Mouse (Mus musculus) liver, embryonic 13.5 days (tissue): ENCODE measurements at regions not wholly inside any gene's neighbourhood (a gene's known extent, or its start where the extent isn't known, plus 50 kb on each side); places are given as distances from the start of the nearest gene placed in this dataset.

ENCODE experiments used
- ATAC-seq: fragments of 200-750 bp; cut with Nextera tagmentation; 2 replicates; pipeline ENCODE4 v1.8.0; 2017; ENCODE audit warnings: low read depth, mild to moderate bottlenecking, moderate number of reproducible peaks, moderate library complexity
- DNase-seq: peaks from one replicate; pipeline ENCODE4 v3.0.0; 2022
- H3K27ac ChIP-seq: fragments of 300-500 bp; sonication (generic); 2 replicates; pipeline ENCODE4 v1.5.1; 2015; ENCODE audit warnings: moderate library complexity, mild to moderate bottlenecking, inconsistent platforms
- H3K27me3 ChIP-seq: fragments of 300-500 bp; sonication (generic); 2 replicates; pipeline ENCODE4 v1.6.1; 2015; ENCODE audit warnings: mild to moderate bottlenecking, inconsistent platforms
- H3K36me3 ChIP-seq: fragments of 300-500 bp; sonication (generic); 2 replicates; pipeline ENCODE4 v1.6.1; 2015; ENCODE audit warnings: mild to moderate bottlenecking, inconsistent platforms
- H3K4me1 ChIP-seq: fragments of 300-500 bp; sonication (generic); replicated peaks from 2 replicates; pipeline ENCODE4 v1.6.1; 2015; ENCODE audit warnings: inconsistent platforms
- H3K4me2 ChIP-seq: fragments of 300-500 bp; sonication (generic); 2 replicates; pipeline ENCODE4 v1.6.1; 2015; ENCODE audit warnings: inconsistent platforms, mild to moderate bottlenecking, moderate library complexity
- H3K4me3 ChIP-seq: fragments of 300-500 bp; sonication (generic); replicated peaks from 2 replicates; pipeline ENCODE4 v1.5.1; 2015; ENCODE audit warnings: mild to moderate bottlenecking, inconsistent platforms
- H3K9ac ChIP-seq: fragments of 300-500 bp; sonication (generic); 2 replicates; pipeline ENCODE4 v1.6.1; 2015; ENCODE audit warnings: mild to moderate bottlenecking, inconsistent platforms
- H3K9me3 ChIP-seq: fragments of 300-500 bp; sonication (generic); replicated peaks from 2 replicates; pipeline ENCODE4 v1.6.1; 2016; ENCODE audit warnings: inconsistent platforms
- WGBS: fragments of 180-500 bp; shearing (Covaris S2); methylation state at CpG from one replicate; pipeline ENCODE4 v1.1.7; 2015; ENCODE audit not compliant: insufficient replicate concordance; 5-methylcytosine and 5-hydroxymethylcytosine counted together

DNA sequence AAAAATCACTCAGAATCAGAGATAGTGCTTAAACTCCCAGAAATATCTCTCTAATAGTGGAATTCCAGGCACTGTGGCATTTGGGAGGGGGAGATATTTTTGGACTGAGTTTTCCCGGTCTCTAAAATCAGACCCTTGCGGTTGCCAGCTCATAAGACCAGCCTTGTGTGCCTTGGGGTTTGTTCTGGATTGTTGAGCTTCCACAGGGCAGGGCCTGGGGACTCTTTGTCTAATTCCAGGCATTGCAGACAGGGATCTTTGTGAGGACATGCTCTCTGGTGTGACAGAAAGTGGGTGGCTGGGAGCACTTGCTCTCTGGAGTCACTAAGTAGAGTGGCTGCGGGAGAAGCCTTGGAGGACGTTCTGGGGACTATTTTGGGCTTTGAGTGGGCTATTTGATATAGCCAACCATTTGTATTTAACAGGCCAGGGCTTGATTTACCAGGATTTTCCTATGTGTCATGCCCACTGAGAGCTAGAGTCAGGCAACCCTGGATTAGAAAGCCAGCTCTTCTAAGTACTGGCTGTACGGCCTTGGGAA lies 138.7 kb downstream of the Foxo1 start:
- no peak overlapping the region for H3K9ac ChIP-seq
- no peak for ATAC-seq
- no peaks in the 10 kb centered on the region for H3K9me3 ChIP-seq
- 0 out of 2 replicates have a peak, but pooled peaks cover 2% of the 10 kb centered on the region for H3K27me3 ChIP-seq
- H3K4me1 ChIP-seq = no peaks in the 10 kb centered on the region
- no peak overlapping the region for H3K4me3 ChIP-seq
- no peaks in the 10 kb centered on the region for H3K36me3 ChIP-seq
- no peak for DNase-seq
- H3K27ac ChIP-seq = no peak overlapping the region
- WGBS = 68% methylated on average over 5 of the region's 5 CpGs
- no peak overlapping the region for H3K4me2 ChIP-seq

DNA sequence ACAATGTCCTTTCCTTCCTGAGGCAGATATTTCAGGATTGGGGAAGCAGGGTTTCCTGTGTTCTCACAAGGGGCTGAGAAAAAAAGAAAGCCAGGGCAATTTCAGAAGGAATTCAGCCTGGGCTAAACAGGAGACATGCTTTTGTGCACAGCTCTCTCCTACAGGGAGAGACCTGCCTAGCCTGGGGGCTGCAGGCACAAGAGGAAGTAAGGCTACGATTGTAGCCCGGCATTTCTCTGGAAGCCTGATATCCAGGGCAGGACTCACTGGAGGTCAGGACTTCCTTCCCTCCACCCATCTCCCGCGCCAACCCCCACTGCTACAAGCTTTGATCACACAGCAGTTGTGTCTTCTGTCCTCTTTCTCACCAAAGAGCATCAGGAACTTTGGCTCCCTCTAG lies 136.5 kb downstream of the Foxo1 start:
- no peak overlapping the region for H3K9ac ChIP-seq
- no peaks in the 10 kb centered on the region for H3K36me3 ChIP-seq
- WGBS = 4% methylated on average over 4 of the region's 4 CpGs
- peaks cover 17% of the 10 kb centered on the region for H3K27me3 ChIP-seq
- H3K4me3 ChIP-seq = no peak overlapping the region
- no peaks in the 10 kb centered on the region for H3K9me3 ChIP-seq
- H3K27ac ChIP-seq = no peak overlapping the region
- ATAC-seq (peak; percentile 45; the same call in 1 of the 2 replicates), DNase-seq (no peak)
- H3K4me1 ChIP-seq = peaks cover 8% of the 10 kb centered on the region
- no peak overlapping the region for H3K4me2 ChIP-seq

DNA sequence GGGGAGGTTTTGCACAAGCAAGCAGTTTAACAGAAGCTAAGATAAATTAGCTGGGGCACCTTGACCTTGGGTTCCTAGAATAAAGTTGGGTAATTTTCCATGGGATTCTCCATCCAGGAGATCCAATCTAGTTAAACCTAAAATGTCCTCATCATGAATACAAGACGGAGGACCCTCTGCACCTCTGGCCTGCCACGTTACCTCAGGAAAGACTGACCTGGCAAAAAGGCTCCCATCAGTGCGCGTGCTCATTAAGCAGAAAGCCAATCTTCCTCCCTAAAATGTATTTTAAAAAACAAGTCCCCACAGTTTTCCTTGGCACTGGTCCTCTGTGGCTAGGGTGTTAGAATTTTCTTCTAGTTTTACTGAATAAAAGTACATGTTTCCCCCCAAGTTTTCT lies 134.9 kb downstream of the Foxo1 start:
- Histone ChIP-seq H3K9me3 (no peaks in the 10 kb centered on the region), H3K9ac (no peak overlapping the region), H3K4me1 (peaks cover 10% of the 10 kb centered on the region), H3K27ac (no peak overlapping the region), H3K4me2 (no peak overlapping the region), H3K36me3 (no peaks in the 10 kb centered on the region), H3K27me3 (peaks cover 17% of the 10 kb centered on the region), H3K4me3 (no peak overlapping the region)
- no peak for ATAC-seq
- DNase-seq = no peak
- WGBS = 80% methylated on average over 4 of the region's 4 CpGs
